Mouse (Mus musculus): ENCODE measurements around the gene Kctd20.

GRCm38 (mm10) chr17:28942101-28942500 lies 9.6 kb upstream of the Kctd20 start:
- TF ChIP-seq CTCF (IDR thresholded peaks at IDR 0.05; ENCODE audit: borderline replicate concordance, extremely low read depth, insufficient read depth, insufficient read length) = no peak
- TF ChIP-seq POLR2A (IDR thresholded peaks at IDR 0.05; ENCODE audit: borderline replicate concordance, extremely low read depth, insufficient read depth, insufficient read length, poor library complexity, severe bottlenecking) = no peak

Data from brain, embryonic 14.5 days (tissue).